Mouse (Mus musculus) liver, embryonic 14.5 days (tissue): ENCODE results near the gene Rpp21. TPM values are rescaled to one million over a fixed set of nuclear protein-coding genes. Genes with fewer than 3 reads are reported as not detected.

Source experiments
- ATAC-seq: fragments of 200-750 bp; cut with Nextera tagmentation; 2 replicates; pipeline ENCODE4 v1.8.0; 2017; ENCODE audit warnings: moderate number of reproducible peaks, mild to moderate bottlenecking, moderate library complexity; ENCODE audit not compliant: insufficient read depth
- DNase-seq, 3 experiments: peaks; one replicate each; pipeline ENCODE4 v3.0.0-alpha.2; 2012 to 2013; ENCODE audit warnings: low read depth in 3 of 3, low spot score in 3 of 3
- H3K27ac ChIP-seq: fragments of 300-500 bp; sonication (generic); 2 replicates; pipeline ENCODE4 v1.5.1; 2014; ENCODE audit warnings: moderate library complexity, mild to moderate bottlenecking, control low read depth, inconsistent platforms
- H3K27me3 ChIP-seq: fragments of 300-500 bp; sonication (generic); 2 replicates; pipeline ENCODE4 v1.6.1; 2014; ENCODE audit warnings: mild to moderate bottlenecking, low read length, moderate library complexity; ENCODE audit not compliant: control insufficient read depth, insufficient read depth
- H3K36me3 ChIP-seq: fragments of 300-500 bp; sonication (generic); replicated peaks from 2 replicates; pipeline ENCODE4 v1.6.1; 2014; ENCODE audit warnings: low read depth; ENCODE audit not compliant: control insufficient read depth, insufficient read depth
- H3K4me1 ChIP-seq, 2 experiments: fragments of 200-500 bp in 1 of 2; fragments of 300-500 bp in 1 of 2; sonication (generic) in 1 of 2; replicated peaks; 2 replicates each; pipeline ENCODE4 v1.6.1; 2012 to 2014; ENCODE audit warnings: antibody characterized with exemption in 1 of 2, inconsistent platforms in 1 of 2, low read length in 1 of 2; ENCODE audit not compliant: control insufficient read depth in 2 of 2, insufficient read depth in 2 of 2
- H3K4me2 ChIP-seq: fragments of 300-500 bp; sonication (generic); 2 replicates; pipeline ENCODE4 v1.6.1; 2014; ENCODE audit warnings: low read depth, mild to moderate bottlenecking, control low read depth, moderate library complexity
- H3K4me3 ChIP-seq, 2 experiments: fragments of 200-500 bp in 1 of 2; fragments of 300-500 bp in 1 of 2; sonication (generic) in 1 of 2; 2 replicates each; pipeline ENCODE4 v1.5.1; 2012 to 2014; ENCODE audit warnings: low read depth in 2 of 2, low read length in 2 of 2, mild to moderate bottlenecking in 2 of 2, control low read depth in 1 of 2, inconsistent platforms in 1 of 2, moderate library complexity in 1 of 2; ENCODE audit not compliant: insufficient read depth in 1 of 2
- H3K9ac ChIP-seq: fragments of 300-500 bp; sonication (generic); replicated peaks from 2 replicates; pipeline ENCODE4 v1.6.1; 2014; ENCODE audit warnings: mild to moderate bottlenecking, control low read depth, moderate library complexity
- H3K9me3 ChIP-seq: fragments of 300-500 bp; sonication (generic); 2 replicates; pipeline ENCODE4 v1.6.1; 2016; ENCODE audit warnings: low read length, mixed read lengths; ENCODE audit not compliant: control insufficient read depth
- CTCF ChIP-seq: IDR thresholded peaks from 2 replicates; pipeline ENCODE4 v1.5.1; 2016; ENCODE audit warnings: antibody characterized with exemption, low read depth, control low read depth
- EP300 ChIP-seq: IDR thresholded peaks from 2 replicates; pipeline ENCODE4 v1.6.1; 2016; ENCODE audit warnings: antibody characterized with exemption, low read depth
- WGBS: fragments of 180-500 bp; shearing (Covaris S2); extraction: QIAGEN DNeasy Blood & Tissue Kit; methylation state at CpG from one replicate; pipeline ENCODE4 v1.1.7; 2014; ENCODE audit not compliant: insufficient replicate concordance; 5-methylcytosine and 5-hydroxymethylcytosine counted together
- polyA plus RNA-seq, 2 experiments: library from polyadenylated mRNA; depleted of rRNA in 1 of 2; stranded (reverse) in 1 of 2; unstranded in 1 of 2; fragments of >200 nt; fragmentation: Nextera tagmentation in 1 of 2; extraction: Ambion mirVana in 1 of 2; gene quantifications; 2 replicates each; pipeline versions ENCODE4 v1.2.1 to v1.2.3; 2012 to 2014

Rpp21 gene
- polyA plus RNA-seq, 2 experiments: 40.1 to 84.2 TPM

DNA sequence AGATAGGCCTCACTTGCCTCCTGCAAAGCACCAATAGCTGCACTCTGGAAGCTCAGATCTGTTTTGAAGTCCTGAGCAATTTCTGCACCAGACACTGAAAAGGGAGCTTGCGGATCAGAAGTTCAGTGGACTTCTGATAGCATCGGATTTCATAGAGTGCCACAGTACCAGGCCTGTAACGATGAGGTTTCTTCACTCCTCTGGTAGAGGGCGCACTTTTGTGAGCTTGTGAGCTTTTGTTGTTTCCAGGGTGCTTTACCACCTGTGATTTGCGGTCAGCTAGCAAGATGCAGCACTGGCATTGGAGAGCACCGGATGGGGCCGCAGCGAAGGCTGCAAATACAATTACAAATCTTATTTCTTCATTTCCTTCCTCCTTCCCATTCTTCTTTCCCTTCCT is 30.9 kb downstream of the Rpp21 start:
- no peak overlapping the region for H3K9ac ChIP-seq
- H3K4me3 ChIP-seq: no peak overlapping the region
- H3K27ac ChIP-seq: no peak overlapping the region
- no peaks in the 10 kb centered on the region for H3K36me3 ChIP-seq
- no peaks in the 10 kb centered on the region for H3K4me1 ChIP-seq
- DNase-seq (no peak), ATAC-seq (no peak)
- 14% methylated on average over 8 of the region's 8 CpGs for WGBS
- no peaks in the 10 kb centered on the region for H3K9me3 ChIP-seq
- peaks cover 28% of the 10 kb centered on the region for H3K27me3 ChIP-seq
- no peak overlapping the region for H3K4me2 ChIP-seq
- TF ChIP-seq EP300 (no peak), CTCF (0 out of 2 replicates have a peak, but pooled peaks have one; percentile 20)

DNA sequence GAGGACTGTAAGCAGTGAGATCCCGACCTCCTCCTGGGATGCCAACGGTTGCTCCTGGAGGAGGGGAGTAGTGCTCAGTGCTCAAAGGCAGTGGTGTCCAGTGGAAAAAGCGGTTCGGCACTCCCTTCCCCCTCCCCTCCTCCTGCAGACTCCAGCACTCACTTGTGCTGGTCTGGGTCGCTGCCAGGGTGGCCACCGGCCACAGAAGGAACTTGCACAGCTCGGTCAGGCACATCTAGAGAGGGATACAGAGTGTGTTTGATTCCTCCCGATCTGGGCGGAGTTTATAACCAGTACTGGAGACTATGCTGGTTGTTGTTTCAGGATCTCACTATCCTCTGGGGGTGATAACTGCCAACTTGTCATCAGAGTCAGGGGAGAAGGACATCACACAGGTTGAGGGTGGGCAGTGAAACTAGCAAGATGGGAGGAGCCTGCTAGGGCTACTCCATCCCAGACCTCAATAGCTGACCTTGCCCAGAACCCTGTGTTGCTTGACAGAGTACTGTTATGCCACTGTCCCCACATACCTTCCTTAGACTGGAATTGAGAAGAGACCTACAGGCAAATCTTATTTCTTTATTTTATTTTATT is 32.5 kb downstream of the Rpp21 start:
- Histone ChIP-seq H3K4me3 (no peak overlapping the region), H3K4me2 (no peak overlapping the region), H3K9me3 (no peaks in the 10 kb centered on the region), H3K27me3 (peaks cover 22% of the 10 kb centered on the region), H3K36me3 (no peaks in the 10 kb centered on the region), H3K27ac (no peak overlapping the region), H3K9ac (no peak overlapping the region), H3K4me1 (no peaks in the 10 kb centered on the region)
- ATAC-seq (no peak), DNase-seq (no peak)
- no peak for TF ChIP-seq EP300
- no peak for TF ChIP-seq CTCF
- WGBS: 12% methylated on average over 9 of the region's 9 CpGs

DNA sequence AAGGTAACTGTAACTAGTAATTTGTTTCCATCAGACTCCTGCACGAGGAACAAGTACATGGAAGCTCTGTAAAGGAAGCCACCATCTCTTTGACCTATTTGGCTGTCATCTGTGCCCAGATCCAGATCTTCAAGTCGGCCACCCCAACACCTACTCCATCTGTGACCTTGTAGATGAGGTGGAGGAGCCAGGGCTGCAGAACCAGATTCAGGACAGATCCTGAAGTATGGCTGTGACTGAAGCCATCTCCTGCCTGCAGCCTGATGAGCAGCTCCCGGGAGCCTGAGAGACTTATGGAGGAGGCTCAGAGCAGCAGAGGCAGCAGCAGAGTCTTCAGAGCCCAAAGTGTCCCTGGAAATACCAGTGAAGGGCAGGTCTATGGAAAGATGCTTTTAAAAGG is 33.4 kb downstream of the Rpp21 start:
- DNase-seq (no peak), ATAC-seq (no peak)
- WGBS: 23% methylated on average over 3 of the region's 3 CpGs
- TF ChIP-seq EP300: no peak
- no peak for TF ChIP-seq CTCF
- no peak overlapping the region for H3K9ac ChIP-seq
- H3K9me3 ChIP-seq: no peaks in the 10 kb centered on the region
- no peak overlapping the region for H3K27ac ChIP-seq
- H3K4me3 ChIP-seq: no peak overlapping the region
- no peak overlapping the region for H3K4me2 ChIP-seq
- peaks cover 16% of the 10 kb centered on the region for H3K27me3 ChIP-seq
- no peaks in the 10 kb centered on the region for H3K36me3 ChIP-seq
- H3K4me1 ChIP-seq: no peaks in the 10 kb centered on the region

DNA sequence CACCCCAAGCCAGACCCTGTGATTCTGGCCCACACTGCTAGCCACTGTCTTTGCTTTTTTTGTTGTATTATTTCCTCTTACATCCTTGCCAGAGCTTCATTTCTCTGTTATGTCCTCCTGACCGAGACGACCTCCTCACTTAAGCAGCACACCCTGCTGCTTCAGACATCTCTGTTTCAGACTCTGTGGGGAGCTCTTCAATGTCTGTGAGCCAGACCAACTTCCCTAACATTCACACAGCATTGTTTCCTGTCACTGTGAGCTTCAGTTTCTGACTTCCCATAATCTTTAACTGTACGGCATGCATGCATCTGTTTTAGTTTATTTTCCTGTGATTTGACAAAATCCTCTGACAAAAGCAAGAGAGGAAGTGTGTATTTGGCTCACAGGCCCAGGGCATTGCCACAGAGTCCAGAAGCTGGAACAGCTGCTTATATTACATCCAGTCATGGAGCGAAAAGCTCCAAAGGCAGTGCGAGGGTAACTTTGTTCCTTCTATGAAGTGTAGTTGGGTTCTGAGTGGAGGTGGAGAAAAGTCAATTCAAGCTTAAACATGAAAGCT is 39.2 kb downstream of the Rpp21 start:
- H3K27ac ChIP-seq: no peak overlapping the region
- H3K36me3 ChIP-seq: no peaks in the 10 kb centered on the region
- 26% methylated on average over 5 of the region's 5 CpGs for WGBS
- no peak overlapping the region for H3K9ac ChIP-seq
- TF ChIP-seq EP300: no peak
- no peak for TF ChIP-seq CTCF
- DNase-seq: no peak
- ATAC-seq: no peak
- peaks cover 29% of the 10 kb centered on the region for H3K27me3 ChIP-seq
- H3K4me2 ChIP-seq: no peak overlapping the region
- no peak overlapping the region for H3K4me3 ChIP-seq
- no peaks in the 10 kb centered on the region for H3K4me1 ChIP-seq
- H3K9me3 ChIP-seq: no peaks in the 10 kb centered on the region

DNA sequence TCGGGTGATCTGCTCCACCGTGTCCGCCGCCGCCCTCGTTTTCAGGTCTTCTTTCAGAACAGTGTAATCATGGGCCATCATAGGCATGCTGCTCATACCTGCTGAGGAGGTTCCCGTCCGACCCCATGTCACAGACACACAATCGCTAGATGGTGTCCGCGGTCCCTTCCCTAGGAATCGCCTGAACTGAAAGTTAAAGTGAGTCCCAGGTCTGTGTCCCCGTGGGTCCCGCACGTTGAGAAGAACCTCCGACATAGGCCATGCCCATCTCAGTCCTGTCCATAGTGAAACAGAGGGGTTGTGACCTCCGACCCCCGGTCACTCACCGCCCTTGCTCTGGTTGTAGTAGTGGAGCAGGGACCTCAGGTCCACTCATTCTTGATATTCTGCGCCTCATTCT is 42.3 kb downstream of the Rpp21 start:
- Histone ChIP-seq H3K9ac (no peak overlapping the region), H3K27ac (no peak overlapping the region), H3K27me3 (peaks cover 26% of the 10 kb centered on the region), H3K36me3 (no peaks in the 10 kb centered on the region), H3K4me2 (no peak overlapping the region), H3K9me3 (no peaks in the 10 kb centered on the region), H3K4me3 (no peak overlapping the region), H3K4me1 (no peaks in the 10 kb centered on the region)
- no peak for TF ChIP-seq EP300
- TF ChIP-seq CTCF: no peak
- WGBS: 4% methylated on average over 20 of the region's 20 CpGs
- no peak for DNase-seq
- ATAC-seq: no peak
